Mouse (Mus musculus) limb, embryonic 14.5 days (tissue): ENCODE results near the gene Lrrc74a. TPM values are rescaled to one million over a fixed set of nuclear protein-coding genes. Genes with fewer than 3 reads are reported as not detected.

Experiments
- ATAC-seq: fragments of 200-750 bp; cut with Nextera tagmentation; 2 replicates; pipeline ENCODE4 v1.8.0; 2017; ENCODE audit warnings: low read depth, moderate number of reproducible peaks, moderate TSS enrichment; ENCODE audit not compliant: low FRiP score
- DNase-seq: peaks from one replicate; pipeline ENCODE4 v3.0.0-alpha.2; 2015; ENCODE audit warnings: low spot score
- H3K27ac ChIP-seq: fragments of 300-500 bp; sonication (generic); replicated peaks from 2 replicates; pipeline ENCODE4 v1.5.1; 2014; ENCODE audit warnings: low read depth, mild to moderate bottlenecking, low read length, moderate library complexity, mixed read lengths
- H3K27me3 ChIP-seq: fragments of 300-500 bp; sonication (generic); 2 replicates; pipeline ENCODE4 v1.6.1; 2014; ENCODE audit warnings: low read length, mixed read lengths; ENCODE audit not compliant: control insufficient read depth, insufficient read depth
- H3K36me3 ChIP-seq: fragments of 300-500 bp; sonication (generic); 2 replicates; pipeline ENCODE4 v1.6.1; 2014; ENCODE audit warnings: mild to moderate bottlenecking, low read length, moderate library complexity, mixed read lengths; ENCODE audit not compliant: control insufficient read depth, insufficient read depth
- H3K4me1 ChIP-seq: fragments of 300-500 bp; sonication (generic); 2 replicates; pipeline ENCODE4 v1.6.1; 2014; ENCODE audit warnings: antibody characterized with exemption, low read length, mixed read lengths; ENCODE audit not compliant: control insufficient read depth, insufficient read depth
- H3K4me2 ChIP-seq: fragments of 300-500 bp; sonication (generic); replicated peaks from 2 replicates; pipeline ENCODE4 v1.6.1; 2014; ENCODE audit warnings: low read depth, mild to moderate bottlenecking, low read length, moderate library complexity; ENCODE audit not compliant: severe bottlenecking
- H3K4me3 ChIP-seq: fragments of 300-500 bp; sonication (generic); replicated peaks from 2 replicates; pipeline ENCODE4 v1.5.1; 2014; ENCODE audit warnings: low read length
- H3K9ac ChIP-seq: fragments of 300-500 bp; sonication (generic); 2 replicates; pipeline ENCODE4 v1.6.1; 2014; ENCODE audit warnings: mild to moderate bottlenecking, low read depth, low read length, moderate library complexity; ENCODE audit not compliant: severe bottlenecking
- H3K9me3 ChIP-seq: fragments of 300-500 bp; sonication (generic); 2 replicates; pipeline ENCODE4 v1.6.1; 2016; ENCODE audit warnings: low read length; ENCODE audit not compliant: control insufficient read depth
- POLR2A ChIP-seq: fragments of 200-500 bp; IDR thresholded peaks from 2 replicates; pipeline ENCODE4 v1.8.0; 2012; ENCODE audit warnings: inconsistent platforms, mild to moderate bottlenecking, moderate library complexity, borderline replicate concordance; ENCODE audit not compliant: insufficient read depth, insufficient read length; ENCODE audit errors: extremely low read depth
- WGBS: fragments of 180-500 bp; shearing (Covaris S2); extraction: QIAGEN DNeasy Blood & Tissue Kit; methylation state at CpG from one replicate; pipeline ENCODE4 v1.1.7; 2014; 5-methylcytosine and 5-hydroxymethylcytosine counted together
- polyA plus RNA-seq, 2 experiments: library from polyadenylated mRNA; depleted of rRNA in 1 of 2; stranded (reverse) in 1 of 2; unstranded in 1 of 2; fragments of >200 nt; fragmentation: Nextera tagmentation in 1 of 2; extraction: Ambion mirVana in 1 of 2; gene quantifications; 2 replicates each; pipeline versions ENCODE4 v1.2.1 to v1.2.3; 2012 to 2014

The Lrrc74a gene
- polyA plus RNA-seq, 2 experiments: not detected

DNA sequence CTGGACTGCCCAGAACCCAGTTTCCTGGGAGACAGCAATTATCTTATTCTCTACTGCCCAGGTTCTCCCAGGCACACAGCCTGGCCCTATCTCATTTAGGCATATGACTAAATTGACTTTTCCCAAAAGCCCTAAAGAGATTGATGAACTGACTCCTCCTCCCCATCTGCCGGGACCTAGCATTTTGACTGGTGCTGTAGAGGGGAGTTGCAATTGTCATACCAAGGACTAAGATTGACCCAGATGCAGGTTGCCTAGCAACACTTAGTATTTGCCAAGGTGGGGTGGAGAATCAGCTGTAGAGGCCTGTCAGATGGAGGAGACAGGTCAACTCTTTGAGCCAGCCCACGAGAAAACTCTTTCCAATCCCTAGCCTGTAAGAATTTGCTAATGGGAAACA, 36.2 kb upstream of the Lrrc74a start:
- H3K4me2 ChIP-seq: no peak overlapping the region
- no peak overlapping the region for H3K9ac ChIP-seq
- H3K4me1 ChIP-seq: no peaks in the 10 kb centered on the region; the same call in 1 of the 2 replicates
- H3K27ac ChIP-seq: no peak overlapping the region
- H3K36me3 ChIP-seq: 0 out of 2 replicates have a peak, but pooled peaks cover 4% of the 10 kb centered on the region
- no peak for TF ChIP-seq POLR2A
- WGBS: 82% methylated on average over 2 of the region's 2 CpGs
- no peaks in the 10 kb centered on the region for H3K27me3 ChIP-seq
- DNase-seq: no peak
- no peak overlapping the region for H3K4me3 ChIP-seq
- no peak for ATAC-seq
- H3K9me3 ChIP-seq: no peaks in the 10 kb centered on the region

DNA sequence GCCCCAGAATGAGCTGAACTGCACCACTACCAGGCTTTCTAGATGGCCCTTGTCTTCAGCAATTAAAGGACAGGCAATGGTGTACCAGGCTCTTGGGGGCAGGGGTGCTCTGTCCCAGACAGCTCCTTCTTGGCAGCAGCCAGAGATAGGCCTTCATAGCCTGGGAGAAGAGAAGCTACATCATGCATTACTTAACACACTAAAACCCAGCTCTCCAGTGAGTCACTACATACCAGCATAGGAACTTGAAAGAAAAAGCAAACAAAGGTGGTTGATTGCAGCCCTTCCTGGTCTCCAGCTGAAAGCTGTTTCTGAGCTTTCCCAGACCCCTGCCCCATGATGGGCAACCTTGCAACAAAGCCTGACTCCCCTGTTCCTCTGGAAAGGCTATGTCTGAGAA, 35.6 kb upstream of the Lrrc74a start:
- H3K9ac ChIP-seq: no peak overlapping the region
- TF ChIP-seq POLR2A: no peak
- ATAC-seq (no peak), DNase-seq (no peak)
- no peak overlapping the region for H3K4me3 ChIP-seq
- no peaks in the 10 kb centered on the region for H3K27me3 ChIP-seq
- 0 out of 2 replicates have a peak, but pooled peaks cover 7% of the 10 kb centered on the region for H3K36me3 ChIP-seq
- no peaks in the 10 kb centered on the region; the same call in 1 of the 2 replicates for H3K4me1 ChIP-seq
- H3K9me3 ChIP-seq: no peaks in the 10 kb centered on the region
- no peak overlapping the region for H3K4me2 ChIP-seq
- no peak overlapping the region for H3K27ac ChIP-seq

DNA sequence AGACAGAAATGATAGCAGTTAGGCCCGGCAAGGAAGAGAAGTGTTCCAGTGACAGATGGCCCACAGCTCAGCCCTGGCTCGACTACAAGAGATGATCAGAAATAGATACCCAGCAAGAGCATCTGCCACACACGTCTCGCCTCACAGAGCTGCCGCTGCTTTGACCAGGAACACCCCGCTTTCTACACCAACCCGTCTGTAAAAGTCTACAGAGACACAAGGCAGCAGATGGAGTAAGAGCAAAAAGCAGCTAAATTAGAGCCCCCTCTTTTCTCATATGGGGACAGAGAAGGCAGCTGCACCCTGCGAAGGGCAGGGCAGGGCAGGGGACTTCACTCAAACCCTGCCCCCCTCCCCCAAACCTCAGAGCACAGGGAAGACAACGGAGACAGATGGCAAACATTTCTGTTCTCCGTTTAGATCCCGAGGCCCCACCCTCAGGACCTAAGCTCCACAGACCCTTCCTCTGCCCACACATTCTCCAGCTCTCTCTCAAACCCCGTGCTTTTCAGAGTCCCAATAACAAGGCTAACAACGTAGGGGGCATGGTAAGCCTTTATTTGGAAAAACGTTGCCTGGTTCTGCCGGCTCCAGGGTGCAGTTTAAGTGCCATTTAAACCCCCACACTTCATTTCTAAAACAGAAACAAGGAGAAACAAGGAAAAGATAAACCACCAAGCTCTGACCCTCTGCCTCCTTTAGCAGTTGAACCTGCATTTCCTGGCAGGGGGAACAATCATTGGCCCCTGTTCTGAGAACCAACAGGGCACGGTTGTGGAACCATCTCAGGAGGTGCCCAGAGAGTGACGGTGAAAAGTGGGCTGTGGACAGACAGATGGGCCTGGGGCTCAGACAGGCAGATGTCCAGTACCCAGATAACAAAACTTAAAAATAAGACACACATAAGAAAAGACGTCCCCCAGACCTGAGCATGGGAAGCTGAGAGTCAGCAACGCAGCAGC, 33.9 kb upstream of the Lrrc74a start:
- DNase-seq (no peak), ATAC-seq (0 out of 2 replicates have a peak, but pooled peaks have one; percentile 40)
- Histone ChIP-seq H3K9ac (no peak overlapping the region), H3K36me3 (0 out of 2 replicates have a peak, but pooled peaks cover 7% of the 10 kb centered on the region), H3K4me3 (no peak overlapping the region), H3K9me3 (no peaks in the 10 kb centered on the region), H3K27me3 (no peaks in the 10 kb centered on the region), H3K27ac (no peak overlapping the region), H3K4me2 (no peak overlapping the region), H3K4me1 (no peaks in the 10 kb centered on the region; the same call in 1 of the 2 replicates)
- no peak for TF ChIP-seq POLR2A
- WGBS: 30% methylated on average over 19 of the region's 19 CpGs

DNA sequence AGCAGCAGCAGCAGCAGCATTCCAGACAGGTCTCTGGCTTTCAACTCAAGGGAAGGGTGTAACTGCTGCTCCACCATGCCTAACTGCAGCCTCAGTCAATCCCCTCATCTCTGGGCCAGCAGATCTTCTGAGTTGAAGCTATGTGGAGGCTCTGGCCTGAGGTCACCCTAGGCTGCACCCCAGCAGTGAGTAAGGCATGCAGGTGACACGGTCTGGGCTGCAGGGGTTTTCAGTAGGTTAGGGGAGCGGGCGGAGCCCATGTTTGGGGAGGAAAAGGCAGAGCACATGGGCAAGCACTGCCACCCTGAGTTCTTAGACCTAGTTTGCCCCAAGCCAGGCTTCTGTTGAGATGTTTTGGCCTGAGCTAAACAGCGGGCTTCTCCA, 33.2 kb upstream of the Lrrc74a start:
- Histone ChIP-seq H3K4me2 (no peak overlapping the region), H3K27ac (no peak overlapping the region), H3K9ac (no peak overlapping the region), H3K9me3 (no peaks in the 10 kb centered on the region), H3K36me3 (0 out of 2 replicates have a peak, but pooled peaks cover 4% of the 10 kb centered on the region), H3K4me1 (no peaks in the 10 kb centered on the region; the same call in 1 of the 2 replicates), H3K4me3 (no peak overlapping the region), H3K27me3 (no peaks in the 10 kb centered on the region)
- ATAC-seq (no peak), DNase-seq (no peak)
- 79% methylated on average over 4 of the region's 4 CpGs for WGBS
- no peak for TF ChIP-seq POLR2A

DNA sequence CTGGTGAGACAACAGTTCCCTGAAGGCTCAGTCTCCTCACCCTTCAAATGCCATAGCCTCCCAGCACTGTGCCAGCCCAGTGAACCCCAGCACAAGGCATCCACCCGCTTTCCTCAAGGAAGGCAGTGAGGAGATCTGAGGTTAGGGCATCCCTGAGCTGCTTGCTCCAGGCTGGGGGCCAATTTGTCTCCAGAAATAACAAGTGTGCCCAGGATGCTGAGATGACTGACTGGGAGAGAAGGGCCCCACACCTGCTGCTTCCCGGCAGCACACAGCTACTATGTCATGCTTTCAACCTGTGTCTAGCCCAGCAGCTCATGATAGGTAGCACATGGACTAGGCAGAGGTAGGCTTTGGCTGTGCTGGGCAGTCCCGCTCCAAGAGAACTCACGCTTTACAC, 32.7 kb upstream of the Lrrc74a start:
- WGBS: 89% methylated on average over 4 of the region's 4 CpGs
- ATAC-seq (no peak), DNase-seq (no peak)
- H3K9ac ChIP-seq: no peak overlapping the region
- H3K4me1 ChIP-seq: no peaks in the 10 kb centered on the region; the same call in 1 of the 2 replicates
- no peak overlapping the region for H3K4me3 ChIP-seq
- no peak overlapping the region for H3K4me2 ChIP-seq
- TF ChIP-seq POLR2A: no peak
- H3K27me3 ChIP-seq: no peaks in the 10 kb centered on the region
- no peak overlapping the region for H3K27ac ChIP-seq
- H3K9me3 ChIP-seq: no peaks in the 10 kb centered on the region
- 0 out of 2 replicates have a peak, but pooled peaks cover 4% of the 10 kb centered on the region for H3K36me3 ChIP-seq
